Mouse (Mus musculus): ENCODE data around the gene Psmc1. TPM values are rescaled to one million over a fixed set of nuclear protein-coding genes. Genes with fewer than 3 reads are reported as not detected.
A peak's percentile ranks its signal among the peaks of the same experiment; 100 is the strongest.

Psmc1 gene
- total and polyA plus RNA-seq, 2 experiments from 2014 or later = 163 to 202 TPM

- TF ChIP-seq EP300 (IDR thresholded peaks at IDR 0.05; ENCODE audit: low read depth) = no peak
- no peak for TF ChIP-seq CTCF (IDR thresholded peaks at IDR 0.05; ENCODE audit: low read depth)
- Histone ChIP-seq H3K9ac (replicated peaks; ENCODE audit: low read depth, low read length) (no peak overlapping the region), H3K4me1 (ENCODE audit: control insufficient read depth, insufficient read depth) (0 out of 2 replicates have a peak, but pooled peaks cover 8% of the 10 kb centered on the region), H3K27me3 (ENCODE audit: control insufficient read depth, insufficient read depth, low read length) (no peaks in the 10 kb centered on the region), H3K4me2 (ENCODE audit: low read depth, low read length) (no peak overlapping the region), H3K4me3 (ENCODE audit: low read depth, low read length) (no peak overlapping the region), H3K36me3 (replicated peaks; ENCODE audit: control insufficient read depth, insufficient read depth, low read length) (no peaks in the 10 kb centered on the region), H3K27ac (ENCODE audit: low read depth) (no peak overlapping the region), H3K9me3 (replicated peaks; ENCODE audit: control insufficient read depth, low read length) (no peaks in the 10 kb centered on the region)
- 83% methylated on average over 8 of the region's 8 CpGs for WGBS
- ATAC-seq (ENCODE audit: insufficient read depth, low read depth) = no peak
- DNase-seq (ENCODE audit: low spot score) = no peak
Observed at GRCm38 (mm10) chr12:100166939-100167338, 57.0 kb downstream of the Psmc1 start.

DNA sequence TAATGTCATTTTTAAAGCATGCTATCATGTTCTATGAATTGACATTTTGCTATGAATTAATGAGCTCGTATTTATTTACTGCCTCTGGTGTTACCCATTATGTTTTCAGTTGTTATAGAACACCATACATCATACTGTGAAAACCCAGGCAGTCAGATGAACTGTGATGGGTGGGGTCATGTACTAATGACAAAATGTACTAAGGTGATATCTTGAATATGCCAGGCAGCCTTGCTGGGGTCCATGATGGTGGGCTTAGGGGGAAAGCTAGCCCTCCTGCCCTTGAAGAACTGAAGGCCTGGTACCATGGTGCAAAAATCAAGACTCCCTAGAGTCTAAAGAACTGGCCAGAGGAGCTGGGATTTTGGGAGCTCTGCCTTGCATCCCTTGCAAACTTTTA, 57.5 kb downstream of the Psmc1 start:
- H3K4me3 ChIP-seq (ENCODE audit: low read depth, low read length) = no peak overlapping the region
- 87% methylated on average over 1 of the region's 1 CpGs for WGBS
- H3K36me3 ChIP-seq (replicated peaks; ENCODE audit: control insufficient read depth, insufficient read depth, low read length) = no peaks in the 10 kb centered on the region
- no peak for ATAC-seq (ENCODE audit: insufficient read depth, low read depth)
- H3K27me3 ChIP-seq (ENCODE audit: control insufficient read depth, insufficient read depth, low read length) = no peaks in the 10 kb centered on the region
- no peak for TF ChIP-seq CTCF (IDR thresholded peaks at IDR 0.05; ENCODE audit: low read depth)
- no peak for TF ChIP-seq EP300 (IDR thresholded peaks at IDR 0.05; ENCODE audit: low read depth)
- H3K9me3 ChIP-seq (replicated peaks; ENCODE audit: control insufficient read depth, low read length) = no peaks in the 10 kb centered on the region
- H3K4me1 ChIP-seq (ENCODE audit: control insufficient read depth, insufficient read depth) = 0 out of 2 replicates have a peak, but pooled peaks cover 8% of the 10 kb centered on the region
- 0 out of 2 replicates have a peak overlapping the region, but pooled peaks have one; percentile 39 for H3K27ac ChIP-seq (ENCODE audit: low read depth)
- no peak for DNase-seq (ENCODE audit: low spot score)
- H3K9ac ChIP-seq (replicated peaks; ENCODE audit: low read depth, low read length) = 0 out of 2 replicates have a peak overlapping the region, but pooled peaks have one; percentile 20
- peak overlapping the region; percentile 64; the same call in 1 of the 2 replicates for H3K4me2 ChIP-seq (ENCODE audit: low read depth, low read length)

DNA sequence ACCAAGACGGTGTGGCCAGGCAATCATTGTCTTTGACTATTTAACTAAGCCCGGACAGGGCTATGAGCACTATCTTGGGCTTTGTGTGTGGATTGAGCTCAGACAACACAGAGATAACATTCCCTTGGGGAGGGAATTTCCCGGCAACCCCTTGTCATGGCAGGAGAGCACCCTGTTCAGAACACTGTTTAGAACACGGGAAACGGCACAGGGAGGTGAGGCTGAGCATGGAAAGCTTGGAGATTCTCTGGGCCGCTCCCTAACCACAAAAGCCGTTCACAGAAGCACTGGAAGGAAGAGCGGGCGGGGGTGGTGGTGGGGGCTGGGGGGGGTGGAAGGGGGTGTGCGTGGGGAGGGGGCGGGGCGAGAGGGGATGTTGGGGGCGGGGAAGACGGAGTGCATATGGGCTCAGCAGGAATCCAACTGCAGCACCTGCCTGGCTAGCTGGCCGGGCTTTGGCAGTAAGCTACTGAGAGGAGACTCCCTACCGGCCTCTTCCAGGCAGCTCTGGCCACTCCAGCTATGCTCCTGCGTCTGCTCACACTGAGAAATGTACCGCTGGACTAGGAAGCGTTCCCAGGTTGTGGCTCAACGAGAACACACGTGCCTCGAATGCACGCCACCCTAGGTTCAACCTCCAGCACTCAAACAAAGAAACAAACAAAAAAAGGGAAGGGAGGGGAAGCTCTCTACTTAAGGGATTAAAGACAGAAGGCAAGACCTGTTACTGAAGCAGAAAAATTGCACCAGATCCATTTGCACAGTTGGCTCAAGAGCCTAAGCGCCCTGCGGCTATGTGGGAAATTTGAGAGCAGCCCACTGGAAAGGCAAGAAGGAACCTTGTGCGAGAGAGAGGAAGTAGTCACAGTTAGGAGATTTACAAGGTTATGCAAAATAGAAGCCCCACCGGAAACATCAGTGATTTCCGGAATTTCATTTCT, 58.2 kb downstream of the Psmc1 start:
- peak overlapping the region; percentile 65 for H3K27ac ChIP-seq (ENCODE audit: low read depth)
- peak overlapping the region; percentile 31 for H3K4me3 ChIP-seq (ENCODE audit: low read depth, low read length)
- DNase-seq (ENCODE audit: low spot score) = no peak
- no peaks in the 10 kb centered on the region for H3K36me3 ChIP-seq (replicated peaks; ENCODE audit: control insufficient read depth, insufficient read depth, low read length)
- H3K4me1 ChIP-seq (ENCODE audit: control insufficient read depth, insufficient read depth) = 0 out of 2 replicates have a peak, but pooled peaks cover 8% of the 10 kb centered on the region
- 11% methylated on average over 25 of the region's 28 CpGs for WGBS
- H3K9ac ChIP-seq (replicated peaks; ENCODE audit: low read depth, low read length) = 0 out of 2 replicates have a peak overlapping the region, but pooled peaks have one; percentile 20
- ATAC-seq (ENCODE audit: insufficient read depth, low read depth) = peak; percentile 47
- H3K9me3 ChIP-seq (replicated peaks; ENCODE audit: control insufficient read depth, low read length) = no peaks in the 10 kb centered on the region
- TF ChIP-seq CTCF (IDR thresholded peaks at IDR 0.05; ENCODE audit: low read depth) = no peak
- TF ChIP-seq EP300 (IDR thresholded peaks at IDR 0.05; ENCODE audit: low read depth) = no peak
- H3K4me2 ChIP-seq (ENCODE audit: low read depth, low read length) = peak overlapping the region; percentile 64
- no peaks in the 10 kb centered on the region for H3K27me3 ChIP-seq (ENCODE audit: control insufficient read depth, insufficient read depth, low read length)

GRCm38 (mm10) chr12:100172481-100172880, 62.5 kb downstream of the Psmc1 start:
- no peaks in the 10 kb centered on the region for H3K9me3 ChIP-seq (replicated peaks; ENCODE audit: control insufficient read depth, low read length)
- no peaks in the 10 kb centered on the region for H3K27me3 ChIP-seq (ENCODE audit: control insufficient read depth, insufficient read depth, low read length)
- H3K9ac ChIP-seq (replicated peaks; ENCODE audit: low read depth, low read length) = no peak overlapping the region
- H3K4me3 ChIP-seq (ENCODE audit: low read depth, low read length) = no peak overlapping the region
- ATAC-seq (ENCODE audit: insufficient read depth, low read depth) = no peak
- WGBS = 35% methylated on average over 7 of the region's 7 CpGs
- DNase-seq (ENCODE audit: low spot score) = no peak
- no peak overlapping the region for H3K4me2 ChIP-seq (ENCODE audit: low read depth, low read length)
- TF ChIP-seq EP300 (IDR thresholded peaks at IDR 0.05; ENCODE audit: low read depth) (no peak), CTCF (IDR thresholded peaks at IDR 0.05; ENCODE audit: low read depth) (no peak)
- H3K27ac ChIP-seq (ENCODE audit: low read depth) = no peak overlapping the region
- H3K4me1 ChIP-seq (ENCODE audit: control insufficient read depth, insufficient read depth) = 0 out of 2 replicates have a peak, but pooled peaks cover 8% of the 10 kb centered on the region
- H3K36me3 ChIP-seq (replicated peaks; ENCODE audit: control insufficient read depth, insufficient read depth, low read length) = no peaks in the 10 kb centered on the region

Other genes with a start within 250 kb of the Psmc1 start
- 2.2 and 13.1 TPM in 2 replicates for gene Efcab11, start 225.7 kb upstream of the Psmc1 start, total RNA-seq (2014; rRNA removed; ENCODE audit: low replicate concordance)
- 4.0 and 4.2 TPM in 2 replicates for gene Efcab11, start 225.7 kb upstream of the Psmc1 start, polyA plus RNA-seq (2015; fragmentation: Nextera tagmentation; extraction: Ambion mirVana)
- gene Tdp1, start 225.6 kb upstream of the Psmc1 start, total RNA-seq (2014; rRNA removed; ENCODE audit: low replicate concordance) = 5.2 and 8.8 TPM in 2 replicates
- 13.7 and 14.9 TPM in 2 replicates for gene Tdp1, start 225.6 kb upstream of the Psmc1 start, polyA plus RNA-seq (2015; fragmentation: Nextera tagmentation; extraction: Ambion mirVana)
- 0.12 and 2.6 TPM in 2 replicates for gene Kcnk13, start 145.7 kb upstream of the Psmc1 start, total RNA-seq (2014; rRNA removed; ENCODE audit: low replicate concordance)
- 0.15 and 0.34 TPM in 2 replicates for gene Kcnk13, start 145.7 kb upstream of the Psmc1 start, polyA plus RNA-seq (2015; fragmentation: Nextera tagmentation; extraction: Ambion mirVana)
- 13.7 and 16.6 TPM in 2 replicates for gene Nrde2, start 49.5 kb downstream of the Psmc1 start, total RNA-seq (2014; rRNA removed; ENCODE audit: low replicate concordance)
- gene Nrde2, start 49.5 kb downstream of the Psmc1 start, polyA plus RNA-seq (2015; fragmentation: Nextera tagmentation; extraction: Ambion mirVana) = 7.6 and 7.7 TPM in 2 replicates
- 236 and 375 TPM in 2 replicates for gene Calm1, start 89.3 kb downstream of the Psmc1 start, total RNA-seq (2014; rRNA removed; ENCODE audit: low replicate concordance)
- gene Calm1, start 89.3 kb downstream of the Psmc1 start, polyA plus RNA-seq (2015; fragmentation: Nextera tagmentation; extraction: Ambion mirVana) = 771 and 839 TPM in 2 replicates